Comparison of ENCODE assay signal across 8 mouse cellular contexts in the genomic region with DNA sequence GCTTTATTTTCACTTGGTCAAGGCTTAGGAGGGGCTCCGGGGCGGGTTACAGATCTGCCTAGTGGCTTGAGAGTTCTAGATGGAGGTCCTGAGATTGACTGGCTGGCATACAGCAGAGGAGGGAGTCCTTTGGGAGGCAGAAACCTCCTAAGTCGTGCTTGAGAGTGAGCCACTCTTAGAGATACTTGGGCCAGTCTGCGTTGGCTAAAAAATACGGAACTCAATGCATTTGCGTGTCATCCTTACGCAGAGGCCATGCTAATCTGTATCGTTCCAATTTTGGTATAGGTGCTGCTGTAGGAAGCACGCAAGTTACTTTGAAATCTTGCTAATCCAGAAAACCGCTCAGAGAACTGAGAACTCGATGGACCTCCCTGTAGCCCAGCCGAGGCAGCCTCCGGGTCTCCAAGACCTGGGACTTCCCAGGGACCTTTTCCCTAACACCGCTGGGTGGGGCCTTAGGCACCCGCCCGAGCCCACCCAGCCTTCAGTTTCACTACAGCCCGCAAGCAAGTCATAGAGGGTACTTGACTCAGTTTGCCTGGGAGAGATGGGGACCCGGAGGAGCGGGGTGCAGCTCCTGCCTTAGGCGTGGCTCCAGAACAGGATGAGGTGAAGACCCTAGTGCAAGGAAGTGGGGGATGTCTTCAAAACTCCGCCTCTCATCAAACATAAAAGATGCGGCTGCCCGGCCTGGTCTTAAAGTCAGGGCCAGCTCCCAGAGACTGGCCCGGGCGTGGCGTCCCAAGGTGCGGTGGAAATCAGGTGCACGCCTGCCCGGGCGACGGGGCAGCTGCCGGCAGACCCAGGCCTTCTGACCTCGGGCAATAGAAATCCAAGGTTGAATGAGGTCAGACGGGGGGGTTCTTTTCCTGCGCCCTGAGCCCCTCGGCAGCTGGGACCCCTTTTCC. TPM values are rescaled to one million over a fixed set of nuclear protein-coding genes. Genes with fewer than 3 reads are reported as not detected.
DNase-seq lines count a peak whose midpoint lies in the region; ATAC-seq and TF ChIP-seq lines count a peak whose summit lies in the region.

No protein-coding gene starts in this region.

- peak overlapping the region; percentile 94 for H3K4me2 ChIP-seq in forebrain, postnatal 0 days (ENCODE audit: low read depth)
- peak overlapping the region; percentile 79 for H3K4me2 ChIP-seq in liver, embryonic 16.5 days (ENCODE audit: low read depth, low read length)

- peak overlapping the region; percentile 94 for H3K27ac ChIP-seq in heart, embryonic 10.5 days
- peak overlapping the region; percentile 76 for H3K27ac ChIP-seq in MEL (ENCODE audit: control insufficient read depth, low read depth, low read length)
- no peak overlapping the region for H3K27ac ChIP-seq in forebrain, postnatal 0 days (ENCODE audit: low read depth, low read length)
- H3K27ac ChIP-seq in liver, embryonic 16.5 days (ENCODE audit: low read length), result peak overlapping the region; percentile 95

- DNase-seq in heart, embryonic 10.5 days (ENCODE audit: low spot score), result no peak
- DNase-seq in heart, adult 9 months (ENCODE audit: low spot score in 2 of 2), result no peak
- DNase-seq in MEL (ENCODE audit: low read depth, low spot score) (peak; percentile 86), adipocyte (ENCODE audit: low spot score) (no peak)
- DNase-seq in forebrain, postnatal 0 days, result no peak
- peak; percentile 64 for DNase-seq in thymus, postnatal 25 days
- no peak for DNase-seq in left cerebral cortex, adult 11 months (ENCODE audit: low spot score)

- H3K9ac ChIP-seq in MEL (ENCODE audit: control insufficient read depth, low read depth, low read length, poor library complexity, severe bottlenecking), result peak overlapping the region; percentile 90
- peak overlapping the region; percentile 73 for H3K9ac ChIP-seq in forebrain, postnatal 0 days
- peak overlapping the region; percentile 94 for H3K9ac ChIP-seq in liver, embryonic 16.5 days (ENCODE audit: low read depth, low read length)

- no peaks in the 10 kb centered on the region for H3K9me3 ChIP-seq in heart, embryonic 10.5 days
- no peaks in the 10 kb centered on the region for H3K9me3 ChIP-seq in MEL (replicated peaks; ENCODE audit: insufficient read depth, low read length)
- H3K9me3 ChIP-seq in forebrain, postnatal 0 days (ENCODE audit: low read length), result no peaks in the 10 kb centered on the region
- H3K9me3 ChIP-seq in liver, embryonic 16.5 days (replicated peaks; ENCODE audit: control insufficient read depth, low read length), result no peaks in the 10 kb centered on the region

- no peak for TF ChIP-seq CTCF in MEL (IDR thresholded peaks at IDR 0.05 in 2 of 3, conservative IDR thresholded peaks at IDR 0.05 in 1 of 3; ENCODE audit: control insufficient read depth in 1 of 3, insufficient read depth in 1 of 3, low read depth in 2 of 3, low read length in 3 of 3, poor library complexity in 1 of 3, severe bottlenecking in 1 of 3)
- no peak for TF ChIP-seq CTCF in forebrain, postnatal 0 days (IDR thresholded peaks at IDR 0.05; ENCODE audit: low read depth)

- TF ChIP-seq POLR2A in MEL (IDR thresholded peaks at IDR 0.05; ENCODE audit: control insufficient read depth in 1 of 2, insufficient read depth in 1 of 2, low read depth in 1 of 2, low read length in 2 of 2, poor library complexity in 1 of 2), result 0 out of 4 replicates have a peak, but pooled peaks of 1 of the 2 experiments have one; percentile 38

- no peak for TF ChIP-seq RAD21 in MEL (IDR thresholded peaks at IDR 0.05; ENCODE audit: low read depth, low read length)

- WGBS in heart, embryonic 10.5 days, result 4% methylated on average over 36 of the region's 36 CpGs
- WGBS in forebrain, postnatal 0 days, result 4% methylated on average over 36 of the region's 36 CpGs
- 2% methylated on average over 36 of the region's 36 CpGs for WGBS in liver, embryonic 16.5 days (ENCODE audit: insufficient replicate concordance)

- H3K36me3 ChIP-seq in heart, embryonic 10.5 days, result 0 out of 2 replicates have a peak, but pooled peaks cover 2% of the 10 kb centered on the region
- peaks cover 0 to 44% of the 10 kb centered on the region in 2 experiments; a peak in 2 of 4 replicates for H3K36me3 ChIP-seq in MEL (ENCODE audit: control insufficient read depth in 1 of 2, insufficient read depth in 2 of 2, low read length in 2 of 2)
- H3K36me3 ChIP-seq in forebrain, postnatal 0 days (ENCODE audit: insufficient read depth), result no peaks in the 10 kb centered on the region
- H3K36me3 ChIP-seq in liver, embryonic 16.5 days (ENCODE audit: control insufficient read depth, insufficient read depth), result no peaks in the 10 kb centered on the region

- H3K79me2 ChIP-seq in MEL (ENCODE audit: control insufficient read depth, insufficient read depth, low read length, poor library complexity), result peaks cover 58% of the 10 kb centered on the region

- H3K27me3 ChIP-seq in heart, embryonic 10.5 days (ENCODE audit: insufficient read depth, poor library complexity, severe bottlenecking), result no peaks in the 10 kb centered on the region
- no peaks in the 10 kb centered on the region for H3K27me3 ChIP-seq in MEL (ENCODE audit: control insufficient read depth in 1 of 2, insufficient read depth in 2 of 2, low read length in 2 of 2)
- H3K27me3 ChIP-seq in forebrain, postnatal 0 days (ENCODE audit: insufficient read depth, low read length), result no peaks in the 10 kb centered on the region
- H3K27me3 ChIP-seq in liver, embryonic 16.5 days (ENCODE audit: control insufficient read depth, insufficient read depth, low read depth, low read length), result no peaks in the 10 kb centered on the region

- H3K4me3 ChIP-seq in heart, embryonic 10.5 days, result peak overlapping the region; percentile 76
- H3K4me3 ChIP-seq in MEL (ENCODE audit: control insufficient read depth in 1 of 2, insufficient read depth in 1 of 2, low read depth in 2 of 2, low read length in 2 of 2), result peak overlapping the region; percentile 85 to 87
- peak overlapping the region; percentile 75 for H3K4me3 ChIP-seq in forebrain, postnatal 0 days (ENCODE audit: low read depth, low read length)
- peak overlapping the region; percentile 92 for H3K4me3 ChIP-seq in liver, embryonic 16.5 days (ENCODE audit: low read depth, low read length)

- TF ChIP-seq EP300 in MEL (IDR thresholded peaks at IDR 0.05; ENCODE audit: low read depth in 1 of 2, low read length in 2 of 2), result no peak

- peaks cover 54% of the 10 kb centered on the region for H3K4me1 ChIP-seq in heart, embryonic 10.5 days
- H3K4me1 ChIP-seq in MEL (ENCODE audit: control insufficient read depth in 1 of 2, insufficient read depth in 2 of 2, low read length in 2 of 2), result peaks cover 5 to 44% of the 10 kb centered on the region in 2 experiments; a peak in 3 of 4 replicates
- H3K4me1 ChIP-seq in forebrain, postnatal 0 days (ENCODE audit: insufficient read depth), result peaks cover 16% of the 10 kb centered on the region
- peaks cover 54% of the 10 kb centered on the region for H3K4me1 ChIP-seq in liver, embryonic 16.5 days (ENCODE audit: control insufficient read depth, low read depth, low read length)

- ATAC-seq in forebrain, postnatal 0 days, result no peak
- ATAC-seq in liver, embryonic 16.5 days (ENCODE audit: low read depth), result no peak

TF ChIP-seq in MEL, 35 proteins besides CTCF, POLR2A, EP300 and RAD21:
- TF ChIP-seq SIN3A (IDR thresholded peaks at IDR 0.05; ENCODE audit: low read length) (peak; percentile 53), CHD2 (IDR thresholded peaks at IDR 0.05; ENCODE audit: low read length) (no peak), MEF2A (IDR thresholded peaks at IDR 0.05; ENCODE audit: extremely low read depth, insufficient replicate concordance, low read depth, low read length, poor library complexity, severe bottlenecking) (no peak), USF2 (IDR thresholded peaks at IDR 0.05; ENCODE audit: borderline replicate concordance in 1 of 2, insufficient read depth in 1 of 2, low read depth in 1 of 2, low read length in 2 of 2) (no peak), JUND (IDR thresholded peaks at IDR 0.05; ENCODE audit: low read depth, low read length) (no peak), NELFE (IDR thresholded peaks at IDR 0.05; ENCODE audit: low read depth, low read length) (no peak), SMC3 (IDR thresholded peaks at IDR 0.05; ENCODE audit: low read depth, low read length) (no peak), GATA1 (IDR thresholded peaks at IDR 0.05; ENCODE audit: low read depth, low read length) (no peak), TCF12 (IDR thresholded peaks at IDR 0.05; ENCODE audit: low read depth, low read length) (no peak), MAFK (IDR thresholded peaks at IDR 0.05; ENCODE audit: borderline replicate concordance, low read depth, low read length) (no peak), MXI1 (IDR thresholded peaks at IDR 0.05; ENCODE audit: low read depth, low read length) (peak; percentile 48), UBTF (IDR thresholded peaks at IDR 0.05; ENCODE audit: borderline replicate concordance, insufficient read depth, low read depth, low read length) (no peak), KAT2A (conservative IDR thresholded peaks at IDR 0.05; ENCODE audit: low read depth, low read length) (no peak), ZMIZ1 (IDR thresholded peaks at IDR 0.05; ENCODE audit: low read depth, low read length) (no peak), RCOR1 (IDR thresholded peaks at IDR 0.05; ENCODE audit: low read depth, low read length) (no peak), TBP (IDR thresholded peaks at IDR 0.05; ENCODE audit: low read depth, low read length) (no peak)

RNA-seq across cellular contexts. Expression of gene Myh9, which starts 1.3 kb away (rescaled TPM):
- polyA plus RNA-seq in heart, embryonic 10.5 days (2016; fragmentation: Nextera tagmentation; extraction: Ambion mirVana), result 34.5 and 37.5 TPM in 2 replicates
- 59.3 and 65.1 TPM in 2 replicates for total RNA-seq in MEL (2012; rRNA removed)
- polyA plus RNA-seq in MEL (2012; ENCODE audit: insufficient read depth in 1 of 2, insufficient read length in 2 of 2, low read depth in 1 of 2, low replicate concordance in 2 of 2, missing spikeins in 1 of 2), result 100 to 1,000 TPM; 158 to 176 TPM
- total RNA-seq in forebrain, postnatal 0 days (2014; rRNA removed), result 26.4 and 35.2 TPM in 2 replicates
- 5.8 and 7.2 TPM in 2 replicates for polyA plus RNA-seq in forebrain, postnatal 0 days (2015; fragmentation: Nextera tagmentation; extraction: Ambion mirVana)
- 19.7 and 21.9 TPM in 2 replicates for polyA plus RNA-seq in liver, embryonic 16.5 days (2015; fragmentation: Nextera tagmentation; extraction: Ambion mirVana)

Comparison
In these comparisons a context has a peak if more than half of its experiments do, and no peak if none do; other contexts are left out.
1. DNase-seq: peak in MEL (single experiment) and thymus, postnatal 25 days (single experiment); none in heart, embryonic 10.5 days (single experiment), heart, adult 9 months (0 of 2), forebrain, postnatal 0 days (single experiment), left cerebral cortex, adult 11 months (single experiment) and adipocyte (single experiment).
2. Peak in every context shown above with its lines, with median percentiles within 50 percentile points of each other: H3K4me3 ChIP-seq and H3K9ac ChIP-seq.